Mouse (Mus musculus): ENCODE results near the gene Mrpl30. TPM values are rescaled to one million over a fixed set of nuclear protein-coding genes. Genes with fewer than 3 reads are reported as not detected.
A peak's percentile ranks its signal among the peaks of the same experiment; 100 is the strongest.

Gene Mrpl30
- 3.3 and 3.6 TPM in 2 replicates for polyA plus RNA-seq (2012)

DNA sequence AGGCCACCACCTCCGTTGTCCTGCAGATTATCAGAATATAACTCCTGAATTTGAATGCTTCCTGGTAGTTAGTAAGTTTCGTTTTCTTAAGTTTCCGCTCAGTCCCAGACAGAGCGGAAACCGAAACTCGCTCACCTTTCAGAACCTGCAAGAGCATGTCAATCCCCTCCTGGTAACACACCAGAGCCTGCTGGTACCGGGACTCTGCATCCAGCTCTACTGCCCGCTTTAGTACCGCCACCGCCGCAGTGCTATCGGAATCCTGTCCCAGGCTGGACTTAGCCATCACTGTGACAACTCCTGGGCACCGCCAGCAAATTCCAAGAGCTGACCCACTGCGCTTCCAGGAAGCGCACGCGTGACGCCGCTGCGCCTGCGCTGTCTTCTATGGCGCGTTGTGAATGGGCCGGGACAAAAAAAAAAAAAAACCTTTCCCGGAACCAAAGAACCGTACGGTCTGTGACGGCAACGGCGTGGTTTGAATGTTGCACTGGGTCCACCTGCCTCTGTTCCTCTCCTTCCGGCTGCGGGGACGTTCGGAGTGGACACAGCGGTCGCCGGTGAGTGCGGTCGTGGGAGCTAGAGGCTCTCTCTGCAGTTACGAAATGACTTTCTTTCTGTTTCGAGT is at the start of gene Mrpl30, which contains the start of gene Mitd1:
Mrpl30 (plus strand) TSS at position 453 of the 628 bp plus-strand sequence.
Mitd1 (minus strand) TSS at position 387 of the 628 bp plus-strand sequence.
- TF ChIP-seq TAL1 (IDR thresholded peaks at IDR 0.05; ENCODE audit: low read length) (no peak), GATA1 (IDR thresholded peaks at IDR 0.05; ENCODE audit: low read length) (no peak)
- Histone ChIP-seq H3K27me3 (ENCODE audit: control insufficient read depth) (no peaks in the 10 kb centered on the region), H3K4me1 (ENCODE audit: control insufficient read depth) (peaks cover 56% of the 10 kb centered on the region), H3K36me3 (ENCODE audit: control insufficient read depth) (peaks cover 38% of the 10 kb centered on the region), H3K4me3 (replicated peaks) (peak within 1 kb of the TSS; percentile 95), H3K9me3 (ENCODE audit: control insufficient read depth, low read length) (no peaks in the 10 kb centered on the region)

DNA sequence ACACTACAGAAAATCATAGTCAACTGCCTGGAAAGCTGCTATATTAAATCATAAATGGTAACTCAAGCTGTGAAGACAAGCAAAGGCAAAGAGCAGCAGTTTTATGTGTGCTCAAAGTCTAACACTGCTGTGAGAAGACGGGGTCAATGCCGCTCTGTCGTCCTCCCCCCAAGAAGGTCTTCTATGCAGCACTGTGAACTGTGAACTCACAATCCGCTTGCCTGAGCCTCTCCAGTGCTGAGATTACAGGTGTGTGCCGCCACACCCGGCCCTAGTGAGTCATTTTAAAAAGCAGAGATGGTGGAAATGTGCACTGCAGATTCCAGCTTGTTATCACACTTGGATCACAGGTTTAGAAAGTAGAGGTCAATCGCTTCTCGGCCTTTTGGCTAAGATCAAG is 43.4 kb upstream of the Mrpl30 start:
- H3K27me3 ChIP-seq (ENCODE audit: control insufficient read depth), result no peaks in the 10 kb centered on the region
- no peaks in the 10 kb centered on the region for H3K36me3 ChIP-seq (ENCODE audit: control insufficient read depth)
- no peaks in the 10 kb centered on the region for H3K9me3 ChIP-seq (ENCODE audit: control insufficient read depth, low read length)
- H3K4me3 ChIP-seq (replicated peaks), result no peak overlapping the region
- TF ChIP-seq GATA1 (IDR thresholded peaks at IDR 0.05; ENCODE audit: low read length), result no peak
- no peak for TF ChIP-seq TAL1 (IDR thresholded peaks at IDR 0.05; ENCODE audit: low read length)
- H3K4me1 ChIP-seq (ENCODE audit: control insufficient read depth), result no peaks in the 10 kb centered on the region; the same call in 1 of the 2 replicates

DNA sequence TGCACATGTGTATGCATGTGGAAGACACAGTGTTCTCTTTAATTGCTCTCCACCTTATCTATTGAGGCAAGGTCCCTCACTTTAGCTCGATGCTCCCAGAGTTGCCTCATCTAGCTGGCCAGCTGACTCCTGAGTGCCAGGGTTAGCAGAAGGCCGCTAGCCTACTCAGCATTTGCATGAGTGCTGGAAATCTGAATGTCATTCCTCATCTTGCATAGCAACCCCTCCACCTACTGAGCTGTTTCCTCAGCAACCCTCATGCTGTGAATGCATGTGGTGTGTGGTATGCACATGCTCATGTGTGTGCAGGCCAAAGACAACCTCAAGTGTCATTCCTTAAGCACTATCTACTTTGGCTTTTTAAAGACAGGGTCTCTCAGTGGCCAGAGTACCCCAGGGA is 39.6 kb upstream of the Mrpl30 start:
- Histone ChIP-seq H3K36me3 (ENCODE audit: control insufficient read depth) (no peaks in the 10 kb centered on the region), H3K27me3 (ENCODE audit: control insufficient read depth) (no peaks in the 10 kb centered on the region), H3K4me1 (ENCODE audit: control insufficient read depth) (no peaks in the 10 kb centered on the region; the same call in 1 of the 2 replicates), H3K4me3 (replicated peaks) (no peak overlapping the region), H3K9me3 (ENCODE audit: control insufficient read depth, low read length) (no peaks in the 10 kb centered on the region)
- TF ChIP-seq TAL1 (IDR thresholded peaks at IDR 0.05; ENCODE audit: low read length) (no peak), GATA1 (IDR thresholded peaks at IDR 0.05; ENCODE audit: low read length) (no peak)

DNA sequence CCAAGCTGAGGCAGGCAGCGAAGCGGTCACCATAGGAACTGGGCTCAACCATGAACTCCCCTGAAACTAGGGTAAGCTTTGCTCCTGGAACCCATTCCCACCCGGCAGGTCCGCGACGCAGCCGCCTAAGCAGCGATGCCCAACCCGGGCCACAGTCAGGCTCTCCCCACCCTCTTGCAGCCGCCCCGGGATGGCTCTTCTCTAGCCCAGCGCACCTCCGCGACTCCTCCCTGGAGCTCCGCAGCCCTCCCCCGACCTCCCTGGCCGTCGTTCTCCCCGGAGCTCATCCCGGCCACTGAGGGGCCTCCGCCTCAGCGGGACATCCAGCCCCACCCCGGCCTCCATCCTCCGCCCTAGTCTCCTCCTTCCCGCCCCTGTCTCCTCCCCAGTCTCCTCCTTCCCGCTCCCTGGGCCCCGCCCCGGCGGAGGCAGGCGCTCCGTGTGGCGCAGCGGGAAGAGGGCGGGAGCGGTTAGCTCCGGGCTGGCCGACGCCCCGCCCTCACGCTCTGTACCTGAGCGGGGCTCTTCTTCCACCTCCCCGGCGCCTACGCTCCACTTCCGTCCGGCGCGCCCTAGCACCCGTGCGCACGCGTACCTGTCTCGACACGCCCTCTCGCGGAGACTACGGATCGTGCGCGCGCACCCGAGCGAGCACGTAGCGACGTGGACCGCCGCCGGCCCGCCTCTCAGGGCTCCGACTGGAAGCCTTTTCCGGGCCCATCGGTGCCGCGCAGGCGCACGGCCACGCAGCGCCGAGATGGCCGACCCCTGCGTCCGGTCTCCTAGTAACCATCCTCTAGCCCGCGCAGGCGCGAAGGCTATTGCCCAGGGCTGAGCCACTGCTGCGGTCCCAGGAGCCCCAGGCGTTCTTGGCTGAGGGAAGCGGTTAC is 25.5 kb upstream of the Mrpl30 start:
- Histone ChIP-seq H3K36me3 (ENCODE audit: control insufficient read depth) (no peaks in the 10 kb centered on the region), H3K9me3 (ENCODE audit: control insufficient read depth, low read length) (no peaks in the 10 kb centered on the region; the same call in 1 of the 2 replicates), H3K27me3 (ENCODE audit: control insufficient read depth) (peaks cover 11% of the 10 kb centered on the region), H3K4me3 (replicated peaks) (peak overlapping the region; percentile 82), H3K4me1 (ENCODE audit: control insufficient read depth) (peaks cover 39% of the 10 kb centered on the region)
- TF ChIP-seq GATA1 (IDR thresholded peaks at IDR 0.05; ENCODE audit: low read length) (no peak), TAL1 (IDR thresholded peaks at IDR 0.05; ENCODE audit: low read length) (no peak)

DNA sequence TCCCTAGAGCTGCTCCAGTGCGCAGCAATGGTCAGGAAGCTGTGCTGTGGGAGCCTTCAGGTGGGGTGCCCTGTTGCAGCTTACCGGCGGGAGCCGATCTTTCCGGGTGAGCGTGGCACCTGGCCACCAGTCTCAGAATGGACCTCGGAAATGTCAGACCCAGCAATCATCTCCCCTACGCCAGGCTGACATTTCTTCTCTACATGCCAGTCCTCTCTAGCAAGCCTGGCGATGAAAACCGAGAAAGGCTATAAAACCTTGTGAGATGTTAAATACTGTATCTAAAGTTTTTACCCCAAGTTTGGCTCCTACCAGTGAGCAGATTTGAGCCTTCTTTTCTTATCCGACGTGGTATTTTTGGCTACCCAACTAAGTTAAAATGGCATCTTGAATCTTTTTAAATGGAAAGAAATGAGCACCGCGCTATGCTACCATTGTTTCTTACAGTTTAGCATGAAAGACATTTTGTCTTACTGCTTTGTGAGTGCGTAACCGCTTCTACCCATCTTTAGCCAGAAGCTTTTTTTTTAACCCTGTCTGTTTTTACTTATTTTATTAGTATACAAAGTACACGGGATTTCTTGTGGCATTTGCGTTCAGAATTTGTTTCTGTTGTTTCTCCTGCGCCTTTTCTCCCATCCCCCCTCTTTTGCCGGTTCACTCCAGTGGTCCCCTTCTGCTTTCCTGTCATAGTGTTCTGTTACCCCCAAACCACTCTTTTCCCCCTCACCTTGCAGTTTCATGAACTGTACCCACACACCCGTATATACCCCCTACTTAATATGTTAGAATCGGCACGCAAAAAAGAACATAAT is 24.7 kb upstream of the Mrpl30 start:
- TF ChIP-seq GATA1 (IDR thresholded peaks at IDR 0.05; ENCODE audit: low read length), result no peak
- TF ChIP-seq TAL1 (IDR thresholded peaks at IDR 0.05; ENCODE audit: low read length), result no peak
- peak overlapping the region; percentile 82 for H3K4me3 ChIP-seq (replicated peaks)
- H3K4me1 ChIP-seq (ENCODE audit: control insufficient read depth), result peaks cover 41% of the 10 kb centered on the region
- no peaks in the 10 kb centered on the region; the same call in 1 of the 2 replicates for H3K9me3 ChIP-seq (ENCODE audit: control insufficient read depth, low read length)
- peaks cover 11% of the 10 kb centered on the region for H3K27me3 ChIP-seq (ENCODE audit: control insufficient read depth)
- no peaks in the 10 kb centered on the region for H3K36me3 ChIP-seq (ENCODE audit: control insufficient read depth)

DNA sequence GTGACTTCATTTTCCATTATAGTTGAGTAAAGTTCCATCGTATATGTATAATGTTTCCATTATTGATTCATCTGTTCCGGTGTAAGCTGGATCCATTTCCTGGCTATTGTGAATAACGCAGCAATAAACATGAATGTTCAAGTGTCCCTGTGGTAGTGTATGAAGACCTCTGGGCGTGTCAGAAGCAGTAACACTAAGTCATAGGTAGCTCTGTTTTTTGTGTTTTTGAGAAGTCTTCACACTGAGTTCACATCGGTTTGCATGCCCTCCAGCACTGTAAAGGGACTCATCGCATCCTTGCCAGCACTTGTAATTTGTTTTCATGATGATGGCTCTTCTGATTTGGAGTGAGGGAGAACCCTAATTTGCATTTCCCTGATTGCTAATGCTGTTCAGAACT is 24.0 kb upstream of the Mrpl30 start, which contains the start of gene Tsga10:
Tsga10 (minus strand) TSS at position 144 of the 400 bp plus-strand sequence.
- Histone ChIP-seq H3K36me3 (ENCODE audit: control insufficient read depth) (no peaks in the 10 kb centered on the region), H3K9me3 (ENCODE audit: control insufficient read depth, low read length) (no peaks in the 10 kb centered on the region; the same call in 1 of the 2 replicates), H3K4me3 (replicated peaks) (peak within 1 kb of the TSS; percentile 82), H3K27me3 (ENCODE audit: control insufficient read depth) (peaks cover 11% of the 10 kb centered on the region), H3K4me1 (ENCODE audit: control insufficient read depth) (peaks cover 44% of the 10 kb centered on the region)
- TF ChIP-seq TAL1 (IDR thresholded peaks at IDR 0.05; ENCODE audit: low read length) (no peak), GATA1 (IDR thresholded peaks at IDR 0.05; ENCODE audit: low read length) (no peak)

DNA sequence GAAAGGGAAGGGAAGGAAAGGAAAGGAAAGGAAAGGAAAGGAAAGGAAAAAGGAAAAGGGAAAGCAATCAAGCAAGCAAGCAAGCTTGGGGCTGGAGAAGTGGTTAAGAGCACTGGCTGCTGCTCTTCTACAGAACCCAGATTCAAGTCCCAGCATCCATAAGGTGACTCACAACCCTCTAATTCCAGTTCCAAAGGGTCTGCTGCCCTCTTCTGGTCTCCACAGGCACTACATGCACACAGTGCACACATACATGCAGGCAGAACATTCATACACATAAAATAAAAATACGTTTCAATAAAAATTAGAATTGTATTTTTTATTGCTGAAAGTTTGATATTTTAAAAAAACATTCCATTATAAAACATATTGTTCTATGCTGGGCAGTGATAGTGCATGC is 23.2 kb upstream of the Mrpl30 start:
- no peak for TF ChIP-seq GATA1 (IDR thresholded peaks at IDR 0.05; ENCODE audit: low read length)
- TF ChIP-seq TAL1 (IDR thresholded peaks at IDR 0.05; ENCODE audit: low read length), result no peak
- peaks cover 51% of the 10 kb centered on the region for H3K4me1 ChIP-seq (ENCODE audit: control insufficient read depth)
- H3K36me3 ChIP-seq (ENCODE audit: control insufficient read depth), result no peaks in the 10 kb centered on the region
- H3K27me3 ChIP-seq (ENCODE audit: control insufficient read depth), result peaks cover 11% of the 10 kb centered on the region
- H3K4me3 ChIP-seq (replicated peaks), result no peak overlapping the region
- no peaks in the 10 kb centered on the region; the same call in 1 of the 2 replicates for H3K9me3 ChIP-seq (ENCODE audit: control insufficient read depth, low read length)

DNA sequence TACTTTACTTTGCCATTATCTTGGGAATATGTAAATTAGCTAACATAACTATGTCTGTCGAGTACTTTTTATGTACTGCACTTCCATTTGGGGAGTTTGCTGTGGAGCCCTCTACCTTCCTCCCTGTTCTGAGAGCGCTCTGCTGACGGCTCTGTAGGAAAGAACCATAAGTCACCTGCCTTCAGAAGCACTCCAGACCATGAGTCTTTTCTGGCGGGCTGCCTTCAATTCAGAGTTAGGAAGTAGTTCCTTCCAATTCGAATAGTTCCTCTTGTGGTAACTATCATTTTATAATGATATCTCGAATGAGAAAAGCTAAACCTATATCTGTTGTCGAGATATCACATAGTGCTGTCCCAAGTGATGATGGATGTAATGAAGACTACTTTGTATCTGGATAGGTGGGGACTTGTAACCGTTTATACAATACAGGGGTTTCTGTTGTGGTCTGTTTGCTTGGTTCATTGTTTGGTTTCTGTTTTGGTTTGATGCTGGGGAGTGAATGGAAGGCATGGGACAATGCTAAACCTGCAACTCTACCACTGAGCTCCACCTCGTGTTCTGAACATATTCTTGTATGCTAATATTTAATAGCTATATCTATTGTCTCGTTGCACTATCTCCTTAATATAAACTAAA is 22.5 kb upstream of the Mrpl30 start:
- H3K4me1 ChIP-seq (ENCODE audit: control insufficient read depth), result peaks cover 59% of the 10 kb centered on the region

More for the DNA sequence above, 22.5 kb upstream of the Mrpl30 start:
- peaks cover 6% of the 10 kb centered on the region for H3K27me3 ChIP-seq (ENCODE audit: control insufficient read depth)
- no peaks in the 10 kb centered on the region for H3K36me3 ChIP-seq (ENCODE audit: control insufficient read depth)
- no peaks in the 10 kb centered on the region; the same call in 1 of the 2 replicates for H3K9me3 ChIP-seq (ENCODE audit: control insufficient read depth, low read length)
- H3K4me3 ChIP-seq (replicated peaks), result no peak overlapping the region
- TF ChIP-seq TAL1 (IDR thresholded peaks at IDR 0.05; ENCODE audit: low read length), result no peak
- no peak for TF ChIP-seq GATA1 (IDR thresholded peaks at IDR 0.05; ENCODE audit: low read length)
